Mouse (Mus musculus): ENCODE measurements around the gene Gm20708.
"Not testable (repeated sequence)": the region's sequence is repeated elsewhere in the genome, so short reads cannot be mapped to it uniquely, and the experiment has no call there.

Gene Gm20708

DNA sequence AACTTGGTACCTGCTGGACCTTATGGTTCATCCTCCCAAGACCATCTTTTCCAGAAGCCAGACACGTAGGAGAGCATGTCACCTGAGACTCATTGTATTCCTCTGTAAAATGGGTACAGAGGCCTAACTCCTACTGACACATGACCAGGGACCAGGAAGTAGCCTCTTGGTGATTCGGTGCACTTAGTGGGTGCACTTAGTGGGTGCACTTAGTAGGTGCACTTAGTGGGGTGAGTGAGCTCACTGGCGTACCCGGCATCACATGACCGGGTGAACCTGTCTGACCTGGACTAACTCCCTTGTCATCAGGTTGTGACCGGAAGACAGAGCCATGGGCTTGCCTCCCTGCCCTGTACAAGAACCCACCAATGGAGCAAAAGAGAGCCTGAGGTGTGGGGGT, 2.7 kb upstream of the Gm20708 start:
- intact Hi-C loops (cut with DNase I), result no loop called here

DNA sequence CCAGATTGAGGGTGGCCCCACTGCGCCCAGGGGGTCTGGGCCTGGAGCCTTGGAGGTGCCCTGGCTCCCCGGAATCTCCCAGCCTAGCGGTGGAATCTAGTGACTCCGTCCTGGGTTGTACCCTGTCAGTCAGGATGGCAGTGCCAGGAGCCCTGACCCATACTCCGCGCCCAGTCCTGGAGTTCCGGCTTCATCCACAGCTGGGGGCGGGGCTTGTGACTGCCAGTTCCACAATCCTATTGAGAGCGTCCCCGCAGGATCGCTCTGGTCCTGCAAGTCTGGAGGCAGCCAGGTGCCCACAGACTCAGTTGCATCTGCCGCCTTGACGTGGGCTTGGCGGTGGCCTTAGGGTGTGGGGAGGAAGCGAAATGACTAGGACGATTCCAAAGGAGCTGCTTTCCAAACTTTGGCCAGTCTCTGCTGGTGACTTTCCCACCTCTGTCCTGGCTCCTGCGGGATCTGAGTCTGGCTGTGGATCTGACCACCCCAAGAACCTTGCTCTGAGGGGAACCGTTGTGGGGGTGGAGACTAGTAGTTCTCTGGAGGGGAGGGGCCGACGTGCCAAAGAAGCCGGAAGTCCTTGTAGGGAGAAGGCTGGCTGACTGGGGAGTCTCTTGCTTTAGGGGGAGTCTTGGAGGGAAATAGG, 1.1 kb downstream of the Gm20708 start:
- intact Hi-C loops (cut with DNase I), result no loop called here

DNA sequence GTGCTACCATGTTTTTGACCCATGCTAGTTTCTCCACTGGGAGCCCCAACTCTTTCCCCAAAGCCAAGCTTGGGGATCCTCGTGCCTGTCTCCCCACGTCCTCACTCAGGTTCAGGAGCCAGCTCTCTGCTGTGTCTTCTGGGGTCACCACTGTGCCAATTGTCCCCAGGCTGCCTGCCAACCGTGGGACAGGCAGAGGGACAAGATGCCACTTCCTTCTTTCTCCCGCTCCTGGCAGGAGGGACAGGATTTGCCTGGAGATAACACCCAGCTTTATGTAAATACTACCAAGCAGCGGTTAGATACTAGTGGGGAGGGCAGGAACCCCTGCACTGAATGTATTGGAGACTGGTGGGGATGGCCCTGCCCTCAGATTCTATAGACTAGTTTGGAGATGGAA, 4.4 kb downstream of the Gm20708 start:
- intact Hi-C loops (cut with DNase I), result no loop called here

DNA sequence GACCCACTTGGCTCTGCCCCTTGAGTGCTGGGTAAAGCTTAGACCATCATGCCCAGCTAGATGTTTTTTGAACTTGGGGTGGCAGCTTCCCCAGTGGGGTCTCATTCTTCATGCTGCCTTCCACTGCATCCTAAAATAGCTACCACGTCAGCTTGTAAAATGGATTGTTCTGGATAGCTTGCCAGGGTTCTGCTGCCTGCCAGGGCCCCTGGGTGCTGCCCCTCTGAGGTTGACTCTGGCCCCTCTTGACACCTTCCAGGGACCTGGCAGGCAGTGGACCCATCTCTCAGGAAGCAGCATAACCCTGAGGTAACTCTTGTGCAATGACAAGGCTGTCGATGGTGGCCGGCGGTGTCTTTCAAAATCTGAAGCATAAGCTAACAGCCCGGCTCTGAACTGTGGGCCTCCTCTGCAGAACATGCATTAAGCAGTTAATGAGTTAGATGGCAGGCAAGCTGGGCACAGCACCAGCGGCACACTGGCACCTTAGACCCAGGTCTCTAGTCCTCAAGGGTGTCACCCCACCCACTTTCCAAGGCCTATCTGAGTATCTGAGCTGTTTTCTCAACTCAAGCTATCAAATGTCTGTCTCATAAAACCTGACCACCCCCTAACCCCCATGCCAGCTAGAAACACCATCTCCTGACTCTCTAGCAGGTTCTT, 5.4 kb downstream of the Gm20708 start:
- intact Hi-C loops (cut with DNase I), result no loop called here

DNA sequence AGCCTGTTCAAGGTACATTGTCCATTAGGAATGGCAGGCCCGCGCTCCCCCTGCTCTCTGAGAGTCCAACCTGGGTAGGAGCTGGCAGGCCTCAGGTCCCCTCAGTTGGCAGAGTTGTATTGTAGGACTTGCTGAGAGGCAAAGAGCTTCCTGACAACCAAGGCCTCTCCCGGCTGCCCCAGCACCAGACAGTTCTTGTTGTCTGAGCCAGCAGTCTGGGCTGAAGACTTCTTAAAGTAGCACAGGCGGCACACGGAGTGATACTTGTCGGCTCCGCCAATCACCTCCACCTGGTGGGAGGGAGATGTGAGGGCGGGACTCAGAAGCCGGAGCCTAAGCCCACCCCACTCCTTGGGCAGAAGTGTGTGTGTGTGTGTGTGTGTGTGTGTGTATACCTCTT, 6.4 kb downstream of the Gm20708 start:
- intact Hi-C loops (cut with DNase I), result not testable (repeated sequence)

DNA sequence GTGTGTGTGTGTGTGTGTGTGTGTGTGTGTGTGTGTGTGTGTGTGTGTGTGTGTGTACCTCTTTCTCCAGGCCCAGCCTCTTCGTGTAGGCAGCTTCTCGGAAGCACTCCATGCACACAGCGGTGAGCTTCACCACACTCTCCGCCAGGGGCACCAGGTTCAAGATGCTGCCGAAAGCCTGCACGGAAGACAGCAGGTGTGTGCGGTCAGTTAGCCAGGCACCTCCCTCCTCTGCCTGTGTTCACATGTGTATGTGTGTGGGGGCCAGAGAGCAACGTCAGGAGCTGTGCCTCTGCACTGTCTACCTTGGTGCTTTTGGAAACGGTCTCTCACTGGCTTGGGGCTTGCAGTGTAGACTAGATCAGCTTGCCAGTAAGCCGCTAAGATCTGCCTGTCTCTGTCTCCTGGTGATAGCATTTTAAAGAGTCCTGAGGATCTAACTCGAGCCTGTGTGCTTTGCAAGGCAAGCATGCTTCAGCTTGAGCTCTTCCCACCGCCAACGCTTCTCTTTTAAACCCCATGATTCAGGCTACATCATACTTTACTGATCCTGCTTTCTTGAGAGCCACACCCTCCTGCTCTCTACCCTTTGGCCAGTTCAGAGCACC, 7.0 kb downstream of the Gm20708 start:
- intact Hi-C loops (cut with DNase I), result no loop called here

DNA sequence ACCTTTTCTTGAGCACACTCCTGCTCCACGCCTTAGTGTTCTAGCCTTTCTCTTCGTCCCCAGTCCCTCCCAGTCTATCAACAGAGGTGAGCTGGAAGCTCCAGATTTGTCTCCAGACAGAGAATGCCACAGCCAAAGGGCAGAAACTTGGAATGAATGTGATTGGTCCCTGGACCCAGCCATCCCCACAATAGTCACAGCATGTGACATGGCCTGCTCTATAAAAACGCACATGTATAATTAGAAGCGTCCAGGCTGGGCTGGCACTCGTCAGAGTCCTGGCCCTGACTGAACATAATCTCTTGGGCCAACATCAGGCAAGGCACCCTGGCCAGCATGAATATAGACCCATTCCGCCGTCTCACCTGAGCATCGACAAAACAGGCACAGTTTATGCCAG, 9.6 kb downstream of the Gm20708 start:
- intact Hi-C loops (cut with DNase I), result no loop called here

DNA sequence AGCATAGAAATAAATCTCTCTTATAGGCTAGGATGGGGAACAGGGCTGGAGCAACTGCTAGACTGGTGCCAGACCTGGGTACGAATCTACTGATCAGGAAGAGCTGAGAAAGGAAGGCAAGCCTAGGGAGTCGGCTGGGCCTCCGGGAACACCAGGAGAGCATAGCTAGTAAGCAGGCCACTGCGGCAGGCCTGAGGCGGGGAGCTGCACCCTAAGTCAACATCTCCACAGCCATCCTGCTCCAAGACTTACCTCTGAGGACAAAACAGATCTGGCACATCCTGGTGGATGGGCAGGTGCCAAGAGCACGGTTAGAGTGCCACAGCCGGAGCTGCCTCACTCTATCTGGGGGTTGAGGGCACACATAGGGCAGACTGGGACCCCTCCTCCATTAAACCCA, 10.7 kb downstream of the Gm20708 start:
- intact Hi-C loops (cut with DNase I), result loop anchor here (5.0 to 10.0 kb wide), 3 partner anchors 33 to 435 kb away; no protein-coding TSS in a partner anchor

DNA sequence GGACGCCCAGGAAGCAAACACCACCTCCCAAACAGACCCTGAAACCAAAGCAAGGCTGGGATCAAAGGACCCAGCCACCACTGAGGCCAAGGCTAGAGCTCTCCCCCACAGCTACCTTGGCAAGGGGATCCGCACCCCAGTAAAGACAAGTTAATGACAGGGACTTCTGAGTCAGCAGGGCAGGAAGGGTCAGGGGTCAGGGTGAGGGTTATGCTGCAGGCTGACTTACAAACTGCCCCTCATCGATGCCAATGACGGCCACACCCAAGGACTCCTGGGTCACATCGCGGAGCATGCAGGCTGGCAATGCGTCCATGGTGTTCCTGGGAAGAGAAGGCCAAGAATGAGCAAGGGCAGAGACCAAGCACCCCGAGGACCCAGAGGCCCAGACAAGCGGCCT, 12.4 kb downstream of the Gm20708 start:
- intact Hi-C loops (cut with DNase I), result loop anchor here (5.0 to 10.0 kb wide), 3 partner anchors 35 to 437 kb away; no protein-coding TSS in a partner anchor

DNA sequence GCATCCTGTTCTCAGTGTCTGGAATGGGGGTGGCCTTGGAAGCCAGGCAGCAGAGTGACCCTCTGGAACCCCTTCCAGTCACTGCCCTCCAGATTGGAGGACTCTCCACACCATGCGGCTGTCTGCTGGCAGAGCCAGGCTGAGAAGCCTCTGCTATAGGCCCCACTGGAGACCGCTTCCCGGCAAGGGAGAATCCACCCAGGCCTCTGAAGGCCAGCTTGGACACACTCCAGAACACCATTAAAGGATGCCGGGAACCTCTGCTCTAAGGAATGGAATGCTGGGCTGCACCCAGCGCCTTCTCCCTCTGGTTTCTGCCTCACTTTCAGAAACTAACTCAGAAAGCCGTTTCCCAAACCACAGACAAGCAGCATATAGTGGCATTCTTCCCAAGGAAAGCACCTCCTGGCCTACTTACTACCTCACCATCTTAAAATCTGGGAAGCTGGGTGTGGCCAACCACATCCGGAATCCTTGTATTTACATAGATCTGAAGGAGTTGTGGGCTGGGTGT, 13.3 kb downstream of the Gm20708 start:
- intact Hi-C loops (cut with DNase I), result loop anchor here (5.0 to 10.0 kb wide), 3 partner anchors 35 to 438 kb away; no protein-coding TSS in a partner anchor

DNA sequence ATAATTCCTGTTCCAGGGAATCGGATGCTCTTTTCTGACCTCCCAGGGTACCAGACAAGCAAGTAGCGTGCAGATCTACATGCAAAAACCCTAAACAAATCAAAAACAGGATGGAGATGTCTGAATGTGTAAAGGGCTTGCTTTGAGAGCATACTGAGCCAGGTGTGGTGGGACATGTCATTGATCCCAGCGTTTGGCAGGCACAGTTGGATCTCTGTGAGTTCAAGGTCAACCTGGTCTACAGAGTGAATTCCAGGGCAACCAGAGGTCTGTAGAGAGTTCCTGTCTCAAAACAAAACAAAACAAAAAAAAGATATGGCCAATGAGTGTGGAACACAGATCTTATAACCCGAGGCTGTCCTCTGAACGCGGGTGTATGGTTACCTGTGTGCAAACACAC, 13.9 kb downstream of the Gm20708 start:
- intact Hi-C loops (cut with DNase I), result loop anchor here (5.0 to 10.0 kb wide), 3 partner anchors 36 to 439 kb away; no protein-coding TSS in a partner anchor

DNA sequence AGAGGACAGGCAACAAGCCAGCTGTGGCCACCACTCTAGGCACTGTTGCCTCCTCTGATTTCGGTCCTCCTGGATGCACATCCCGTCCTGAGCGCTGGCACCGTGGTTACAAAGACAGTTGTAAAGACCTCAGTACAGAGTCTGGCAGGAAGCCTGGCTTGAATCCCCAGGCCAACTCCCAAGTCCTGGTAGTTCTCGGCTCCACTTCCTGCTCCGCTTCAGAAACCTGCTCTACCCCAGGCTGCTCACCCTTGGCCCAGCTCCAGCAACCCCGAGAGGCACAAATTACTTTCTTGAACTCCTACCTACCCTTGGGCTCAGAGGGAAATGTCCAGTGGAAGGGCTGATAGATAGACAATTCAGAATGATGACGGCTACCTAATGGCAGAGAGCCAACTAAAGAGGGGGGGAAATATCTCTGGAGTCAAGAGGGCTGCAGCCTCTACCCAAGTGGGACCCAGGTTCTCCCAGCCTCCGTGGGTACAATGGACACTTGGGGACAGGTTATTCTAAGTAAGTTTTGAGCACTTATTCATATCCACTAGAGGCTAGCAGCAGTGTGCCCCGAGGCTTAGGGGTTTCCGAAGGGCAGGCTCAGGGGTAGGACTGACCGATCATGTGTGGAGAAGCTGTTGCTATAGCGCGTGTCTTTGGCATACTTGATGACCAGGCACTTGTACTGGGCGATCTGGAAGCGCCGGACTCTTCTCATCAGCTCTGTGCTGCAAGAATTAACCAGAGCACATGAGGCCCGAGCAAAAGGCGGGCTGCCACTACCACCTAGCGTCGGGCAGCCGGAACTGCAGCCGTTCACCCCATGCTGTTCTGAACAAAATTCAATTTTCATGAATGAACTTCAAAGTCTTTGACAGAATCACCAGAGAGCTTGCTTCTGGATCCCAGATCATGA, 14.8 kb downstream of the Gm20708 start:
- intact Hi-C loops (cut with DNase I), result loop anchor here (5.0 to 10.0 kb wide), 3 partner anchors 37 to 440 kb away; no protein-coding TSS in a partner anchor

DNA sequence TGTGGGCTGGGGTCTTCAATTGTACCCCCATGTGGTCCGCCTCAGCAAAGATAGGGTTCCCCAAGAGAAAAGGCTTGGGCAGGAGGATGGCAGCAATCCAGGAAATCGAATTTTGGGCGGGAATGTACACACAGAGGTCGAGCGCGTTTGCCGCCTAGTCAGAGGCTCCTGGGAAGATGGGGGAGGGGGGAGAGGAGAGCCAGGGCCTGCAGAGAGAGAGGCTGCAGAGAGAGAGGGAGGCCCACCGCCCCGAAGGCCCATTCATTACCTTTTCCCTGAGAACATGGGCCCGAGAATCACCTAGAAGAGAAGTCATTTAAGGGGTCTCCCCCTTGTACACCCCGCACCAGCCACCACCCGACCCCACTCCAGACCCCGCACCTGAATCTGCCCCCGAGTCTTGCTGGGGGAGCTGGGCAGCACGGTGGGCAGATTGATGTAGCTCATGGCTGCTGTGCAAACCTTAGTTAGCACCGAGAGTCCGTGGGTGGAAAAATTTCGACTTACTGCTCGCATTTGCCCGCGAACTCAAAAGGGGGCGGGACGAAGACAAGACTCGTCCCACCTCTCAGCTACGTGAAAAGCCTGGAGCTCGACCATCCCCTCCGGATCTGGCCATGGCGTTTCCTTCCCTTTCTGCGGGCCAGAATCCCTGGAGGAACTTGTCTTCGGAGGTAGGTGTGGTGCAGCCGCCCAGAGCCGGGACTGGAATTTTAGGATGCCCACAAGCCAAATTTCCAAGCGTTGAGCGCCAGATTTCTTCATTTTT, 16.0 kb downstream of the Gm20708 start, which contains the start of the genes Afmid and Tk1:
Gene Afmid, plus strand, starts transcription at position 592 of the 769 bp plus-strand sequence.
Gene Tk1, minus strand, starts transcription at position 760 of the 769 bp plus-strand sequence.
- intact Hi-C loops (cut with DNase I), result loop anchor here (10.0 kb wide), 1 partner anchor 441 kb away; no protein-coding TSS in a partner anchor

DNA sequence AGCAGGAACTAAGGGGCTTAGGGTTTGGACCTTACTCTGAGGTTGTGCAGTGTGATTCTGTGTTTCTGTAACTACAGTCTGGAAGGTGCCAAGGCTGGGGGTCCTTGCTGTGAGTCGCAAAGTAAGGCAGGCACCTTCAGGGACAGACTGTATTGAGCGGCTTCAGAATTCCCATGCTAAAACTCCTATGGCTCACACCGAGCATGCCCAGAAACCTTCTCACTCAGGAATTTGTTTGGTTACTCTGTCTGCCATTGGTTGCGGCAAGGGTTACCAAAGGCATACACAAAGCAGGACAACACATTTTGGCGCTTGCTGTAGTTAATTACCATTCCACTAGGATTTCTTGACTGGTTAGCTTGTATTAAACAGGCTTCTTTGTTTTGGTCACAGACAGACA, 16.7 kb downstream of the Gm20708 start:
- intact Hi-C loops (cut with DNase I), result loop anchor here (10.0 kb wide), 1 partner anchor 441 kb away; no protein-coding TSS in a partner anchor

DNA sequence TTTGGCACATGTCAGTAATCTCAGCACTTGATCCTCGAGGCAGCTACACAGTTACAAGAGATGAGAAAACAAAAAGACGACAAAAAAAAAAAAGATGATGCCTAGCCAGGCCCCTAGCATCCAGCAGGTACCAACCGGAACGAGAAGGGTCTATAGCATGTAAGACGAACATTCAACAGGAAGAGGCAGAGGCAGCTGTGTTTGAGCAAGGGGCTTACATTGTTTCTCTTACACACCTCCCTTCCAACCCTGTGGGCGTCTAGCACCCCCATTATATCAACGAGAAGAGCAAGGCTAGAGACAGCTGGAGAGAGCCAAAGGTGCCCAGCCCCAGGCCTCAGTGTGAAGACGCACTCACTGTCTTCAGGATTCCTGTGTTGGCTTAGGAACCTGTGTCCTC, 17.4 kb downstream of the Gm20708 start:
- intact Hi-C loops (cut with DNase I), result loop anchor here (10.0 kb wide), 1 partner anchor 442 kb away; no protein-coding TSS in a partner anchor

DNA sequence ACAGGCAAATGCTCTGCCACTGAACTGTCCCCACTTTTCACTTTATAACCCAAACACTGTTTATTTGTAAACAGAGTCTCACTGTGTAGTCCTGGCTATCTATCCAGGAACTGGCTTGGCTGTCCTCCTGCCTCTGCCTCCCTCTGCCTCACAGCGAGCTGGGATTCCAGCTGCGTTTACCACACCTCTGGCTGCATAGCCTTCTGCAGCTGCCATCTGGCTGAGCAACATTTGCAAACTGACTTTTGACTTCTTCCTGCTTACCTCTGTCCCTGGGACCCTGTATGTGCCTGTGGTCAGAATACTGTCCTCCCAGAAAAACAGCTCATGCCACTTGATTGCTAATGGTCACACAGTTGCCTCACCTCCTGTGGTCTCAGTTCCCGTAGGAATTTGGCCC, 17.9 kb downstream of the Gm20708 start:
- intact Hi-C loops (cut with DNase I), result loop anchor here (10.0 kb wide), 1 partner anchor 443 kb away; no protein-coding TSS in a partner anchor

DNA sequence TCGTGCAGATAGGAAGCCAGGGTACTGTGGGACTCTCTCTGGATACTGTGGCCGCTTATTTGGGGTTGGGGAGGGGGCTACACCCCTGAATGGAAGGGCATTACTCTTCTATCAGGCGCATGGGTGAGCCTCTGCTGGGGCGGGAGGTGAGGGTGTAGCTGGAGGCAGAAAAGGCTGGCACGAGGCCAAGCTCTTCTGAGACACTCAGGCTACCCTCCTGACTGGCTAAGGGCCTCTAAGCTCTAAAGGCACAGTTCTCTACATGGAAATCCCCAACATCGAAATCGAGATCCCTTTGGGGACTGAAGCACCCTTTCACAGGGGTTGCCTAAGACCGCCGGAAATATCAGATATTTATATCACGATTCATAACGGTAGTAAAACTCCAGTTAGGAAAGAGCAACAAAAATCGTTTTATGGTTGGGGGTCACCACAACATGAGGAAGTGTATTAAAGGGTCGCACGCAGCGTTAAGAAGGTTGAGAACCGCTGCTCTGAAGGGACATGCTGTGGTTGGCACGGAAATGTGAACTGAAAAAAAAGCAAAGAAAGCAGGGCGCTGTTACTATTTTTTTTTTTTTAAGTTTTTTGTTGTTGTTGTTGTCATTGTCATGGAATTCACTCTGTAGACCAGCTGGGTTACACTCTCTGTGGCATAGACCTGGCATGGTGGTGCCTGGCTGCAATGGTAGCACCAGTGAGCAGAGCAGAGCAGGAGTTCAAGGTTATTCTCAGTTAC, 18.9 kb downstream of the Gm20708 start:
- intact Hi-C loops (cut with DNase I), result loop anchor here (10.0 kb wide), 1 partner anchor 444 kb away; no protein-coding TSS in a partner anchor

DNA sequence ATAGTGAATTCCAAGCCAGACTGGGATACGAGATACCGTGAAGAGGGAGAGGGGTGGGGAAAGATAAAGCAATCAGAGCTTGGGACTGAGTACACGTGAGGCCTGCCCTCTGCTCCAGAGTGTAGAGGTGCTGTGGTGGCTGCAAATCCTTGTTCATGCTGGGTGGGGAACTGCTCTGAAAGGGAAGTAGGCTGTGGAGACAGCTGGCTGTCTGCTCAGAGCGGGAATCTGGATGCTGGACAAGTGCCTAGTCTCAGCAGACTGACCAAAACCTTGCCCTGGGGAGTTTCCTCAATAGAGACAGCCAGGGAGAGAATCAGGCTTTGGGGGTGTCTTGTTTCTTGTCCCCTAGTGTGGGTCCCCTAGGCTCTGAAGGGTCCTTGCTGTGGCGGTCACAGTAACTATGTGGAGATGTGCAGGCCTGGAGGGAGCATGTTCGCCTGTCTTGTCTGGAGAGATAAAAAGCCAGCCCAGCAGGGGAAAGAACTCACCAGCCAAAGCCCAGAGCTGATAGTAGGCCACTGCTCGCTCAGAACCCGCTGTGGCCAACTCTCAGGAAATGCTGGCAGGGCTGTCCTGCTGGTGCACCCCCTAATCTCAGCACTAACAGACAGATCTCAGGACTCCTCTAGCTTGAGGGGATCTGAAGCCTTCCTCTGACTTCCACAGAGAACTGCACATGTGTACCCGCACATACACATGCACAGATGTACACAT, 19.6 kb downstream of the Gm20708 start:
- intact Hi-C loops (cut with DNase I), result loop anchor here (10.0 kb wide), 1 partner anchor 444 kb away; no protein-coding TSS in a partner anchor
